Mouse (Mus musculus) megakaryocyte-erythroid progenitor cell, adult 5-6 weeks (primary cell): ENCODE data around the gene Liph. TPM values are rescaled to one million over a fixed set of nuclear protein-coding genes. Genes with fewer than 3 reads are reported as not detected.
A peak's percentile ranks its signal among the peaks of the same experiment; 100 is the strongest.
"Not testable (repeated sequence)": the region's sequence is repeated elsewhere in the genome, so short reads cannot be mapped to it uniquely, and the experiment has no call there.

Experiments
- ATAC-seq: replicated peaks from 2 replicates; pipeline ENCODE4 v1.8.0; 2016; ENCODE audit warnings: mild to moderate bottlenecking, inconsistent platforms; ENCODE audit not compliant: severe bottlenecking, poor library complexity, low FRiP score, low TSS enrichment
- total RNA-seq, 2 experiments: library from RNA; stranded (forward) in 1 of 2; stranded (reverse) in 1 of 2; fragments of 200-1000, 215-1000 nt in 1 of 2; fragments of >200 nt in 1 of 2; fragmentation: Nextera tagmentation in 1 of 2; gene quantifications; 2 replicates each; pipeline ENCODE4 v1.2.3; 2014 to 2017

Liph gene
- total RNA-seq (2014; fragmentation: Nextera tagmentation) (0.40 TPM in 1 of 2 replicates, not detected in the other), total RNA-seq (2017) (0.11 TPM in 1 of 2 replicates, not detected in the other)

GRCm38 (mm10) chr16:21995304-21995703 is at the start of gene Liph:
Liph (minus strand) TSS chr16:21995663.
- ATAC-seq = peak; percentile 43; the same call in 1 of the 2 replicates

DNA sequence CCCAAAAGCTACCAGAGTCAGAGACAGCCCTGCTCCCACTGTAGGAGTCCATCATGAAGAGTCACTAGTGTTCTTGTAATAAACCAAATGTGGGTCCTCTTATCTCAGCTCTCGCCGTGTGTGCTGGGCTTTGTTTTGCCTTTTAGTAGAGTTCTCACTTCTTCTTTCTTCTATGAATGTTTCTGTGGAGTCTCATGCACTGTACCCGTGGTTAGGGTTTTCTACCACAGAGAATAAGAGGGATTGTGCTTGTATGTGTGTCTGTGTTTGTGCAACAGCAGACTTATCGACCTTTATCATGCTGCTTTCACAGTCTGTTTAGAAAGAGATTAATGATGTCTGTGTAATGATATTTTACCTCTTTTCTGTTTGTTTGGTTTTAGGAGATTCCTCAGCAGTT is 48.4 kb upstream of the Liph start:
- no peak for ATAC-seq

- ATAC-seq = no peak
These were observed 44.5 kb upstream of the Liph start for GRCm38 (mm10) chr16:22039978-22040377.

DNA sequence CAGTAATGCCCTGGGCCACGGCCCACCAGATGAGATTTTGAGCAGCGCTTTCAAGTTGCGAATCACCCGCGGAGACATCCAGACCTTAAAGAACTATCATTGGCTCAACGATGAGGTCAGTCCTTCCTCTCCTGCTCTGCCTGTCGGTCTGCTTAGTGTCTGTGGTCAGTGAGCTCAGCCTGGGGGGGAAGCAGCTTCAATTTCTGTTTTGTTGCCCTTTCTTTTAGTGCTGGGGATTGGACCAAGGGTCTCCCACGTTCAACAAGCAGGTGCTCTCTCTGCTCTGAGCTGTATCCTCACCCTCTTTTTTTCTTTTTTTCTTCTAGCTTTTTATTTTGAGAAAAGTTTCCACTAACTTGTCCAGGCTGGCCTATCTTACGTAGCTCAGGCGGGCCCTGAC is 43.1 kb upstream of the Liph start:
- ATAC-seq = no peak

GRCm38 (mm10) chr16:22027474-22027873 is 32.0 kb upstream of the Liph start:
- no peak for ATAC-seq

DNA sequence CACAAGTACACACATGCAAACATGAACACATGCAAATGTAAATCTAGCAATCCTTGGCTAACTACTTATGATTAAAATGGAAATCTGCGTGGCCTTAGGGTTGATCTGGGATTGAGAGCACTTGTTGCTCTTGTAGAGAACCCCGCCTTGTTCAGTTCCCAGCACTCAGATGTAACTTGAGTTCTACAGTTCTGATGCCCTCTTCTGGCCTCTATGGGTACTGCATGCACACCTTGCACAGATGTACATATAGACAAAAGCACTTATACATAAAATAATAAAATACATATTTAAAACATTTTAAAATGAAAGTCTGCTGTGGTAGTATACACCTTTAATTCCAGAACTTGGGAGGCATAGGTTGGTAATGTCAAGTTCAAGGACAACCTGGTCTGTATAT is 26.7 kb upstream of the Liph start:
- ATAC-seq = 0 out of 2 replicates have a peak, but pooled peaks have one; percentile 44

- no peak for ATAC-seq
These were observed 20.1 kb upstream of the Liph start for GRCm38 (mm10) chr16:22015569-22015968.

GRCm38 (mm10) chr16:22009596-22009995 is 14.1 kb upstream of the Liph start:
- ATAC-seq = peak; percentile 28; the same call in 1 of the 2 replicates

DNA sequence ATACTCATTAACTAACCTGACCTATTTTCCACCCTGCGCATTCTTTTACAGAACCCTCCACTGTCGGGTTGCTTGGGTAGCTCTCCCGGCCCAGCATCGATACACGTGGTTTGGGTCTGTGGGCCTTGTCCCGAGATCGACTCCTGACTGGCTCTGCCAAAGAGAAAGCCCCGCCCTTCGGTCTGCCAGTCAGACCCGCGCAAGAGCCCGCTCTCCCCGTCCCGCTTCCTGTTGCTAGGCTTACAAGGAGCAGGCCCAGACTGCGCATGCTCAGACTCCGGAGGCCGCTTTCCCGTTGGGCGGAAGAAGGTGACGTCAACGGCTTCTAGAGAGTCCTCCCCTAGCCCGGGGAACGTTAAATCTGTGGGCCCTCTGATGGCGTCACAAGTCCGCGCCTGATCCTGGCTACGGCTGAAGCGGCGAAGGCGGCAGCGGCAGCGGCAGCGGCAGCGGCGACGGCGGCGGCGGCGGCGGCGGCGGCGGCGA is 13.7 kb upstream of the Liph start, which contains the start of gene Senp2:
Gene Senp2 (plus strand): TSS at position 386 of the 486 bp plus-strand sequence.
- peak; percentile 99 for ATAC-seq

- no peak for ATAC-seq
These were observed 6.1 kb upstream of the Liph start for GRCm38 (mm10) chr16:22001606-22002005.

DNA sequence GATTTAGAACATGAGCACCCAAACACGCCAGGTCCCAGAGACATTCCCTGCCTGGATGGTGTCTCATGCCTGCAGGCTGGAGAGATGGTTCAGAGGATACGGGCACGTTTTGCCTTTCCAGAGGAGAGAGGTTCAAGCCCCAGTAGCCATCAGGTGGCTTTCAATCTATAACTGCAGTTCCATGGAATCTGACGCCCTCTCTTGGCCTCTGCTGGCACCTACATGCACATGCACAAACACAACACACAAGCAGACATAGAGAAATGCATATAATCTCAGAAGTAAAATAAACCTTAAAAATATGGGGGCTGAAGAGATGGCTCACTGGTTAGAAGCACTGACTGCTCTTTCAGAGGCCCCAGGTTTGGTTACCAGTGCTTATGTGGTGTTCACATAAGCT is 5.7 kb upstream of the Liph start:
- no peak for ATAC-seq

DNA sequence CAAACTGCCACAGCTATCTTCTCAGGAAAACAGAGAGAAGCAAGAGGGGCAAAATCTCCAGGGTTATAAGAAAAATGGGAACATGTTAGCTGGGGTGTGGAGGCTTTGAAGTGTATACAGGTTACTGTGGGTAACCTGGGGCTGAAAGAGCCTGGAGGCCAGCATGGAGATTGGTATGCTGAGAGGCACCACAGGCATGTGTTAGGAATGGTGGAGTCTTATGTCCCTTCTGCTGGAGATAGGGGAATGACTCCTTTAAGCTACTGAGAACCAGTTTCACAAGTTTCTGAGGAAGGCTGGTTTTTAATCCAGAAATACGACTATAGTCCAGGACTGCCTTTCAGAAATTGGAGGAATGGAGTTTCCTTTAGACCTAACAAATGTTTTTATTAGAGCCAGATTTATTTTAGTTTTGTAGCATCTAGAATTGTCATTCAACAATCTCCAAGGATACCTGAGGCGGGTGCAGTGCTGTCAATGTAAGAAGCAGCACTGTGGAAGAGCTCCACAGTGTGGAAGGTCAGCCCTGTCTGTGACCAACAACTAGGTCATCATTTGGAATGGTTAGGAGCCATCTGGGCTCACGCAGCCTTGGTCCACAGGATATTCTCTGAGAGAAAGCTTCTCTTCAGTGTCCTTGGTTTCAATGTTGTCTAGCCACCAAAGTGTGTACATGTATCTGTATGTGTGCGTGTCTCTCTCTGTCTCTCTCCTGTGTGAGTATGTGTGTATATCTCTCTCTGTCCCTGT is 4.7 kb upstream of the Liph start:
- no peak for ATAC-seq

- no peak for ATAC-seq
These were observed 2.6 kb upstream of the Liph start for GRCm38 (mm10) chr16:21998061-21998460.

- peak; percentile 74 for ATAC-seq
These were observed 1.6 kb upstream of the Liph start for GRCm38 (mm10) chr16:21996881-21997641.

GRCm38 (mm10) chr16:21996402-21996801 is 939 bp upstream of the Liph start:
- no peak; the same call in 1 of the 2 replicates for ATAC-seq

GRCm38 (mm10) chr16:21991774-21992173 is 3.7 kb downstream of the Liph start:
- no peak for ATAC-seq

GRCm38 (mm10) chr16:21990893-21991292 is 4.6 kb downstream of the Liph start:
- ATAC-seq = not testable (repeated sequence)

- no peak for ATAC-seq
These were observed 7.5 kb downstream of the Liph start for GRCm38 (mm10) chr16:21987956-21988355.

- no peak for ATAC-seq
These were observed 9.3 kb downstream of the Liph start for GRCm38 (mm10) chr16:21986191-21986590.

GRCm38 (mm10) chr16:21984091-21984490 is 11.4 kb downstream of the Liph start:
- ATAC-seq = no peak
